Mouse (Mus musculus) urinary bladder, adult 2 months (tissue): ENCODE measurements around the gene Sipa1. TPM values are rescaled to one million over a fixed set of nuclear protein-coding genes. Genes with fewer than 3 reads are reported as not detected.

Experiments used
- DNase-seq: peaks from one replicate; pipeline ENCODE4 v3.0.0; 2022; ENCODE audit warnings: low spot score
- polyA plus RNA-seq: library from polyadenylated mRNA; depleted of rRNA; stranded (reverse); fragments of >200 nt; gene quantifications from 2 replicates; pipeline ENCODE4 v1.2.3, GENCODE M21; 2012

Gene Sipa1
- polyA plus RNA-seq, 1 experiment: 19.6 TPM

GRCm38 (mm10) chr19:5646731-5647330, 16.7 kb downstream of the Sipa1 start:
- DNase-seq: no peak

GRCm38 (mm10) chr19:5645280-5645679, 18.2 kb downstream of the Sipa1 start:
- no peak for DNase-seq

GRCm38 (mm10) chr19:5641641-5642040, 21.9 kb downstream of the Sipa1 start:
- no peak for DNase-seq

GRCm38 (mm10) chr19:5641021-5641420, 22.5 kb downstream of the Sipa1 start:
- DNase-seq: no peak

GRCm38 (mm10) chr19:5640339-5640738, 23.2 kb downstream of the Sipa1 start:
- DNase-seq: no peak

- no peak for DNase-seq
Observed at GRCm38 (mm10) chr19:5638416-5639005, 25.0 kb downstream of the Sipa1 start.

- peak; percentile 94 for DNase-seq
Observed at GRCm38 (mm10) chr19:5637069-5638047, 26.1 kb downstream of the Sipa1 start, which contains the start of gene Rela. Gene Rela, plus strand, starts transcription at chr19:5637483.

- no peak for DNase-seq
Observed at GRCm38 (mm10) chr19:5636571-5637041, 26.9 kb downstream of the Sipa1 start.

GRCm38 (mm10) chr19:5636036-5636570, 27.4 kb downstream of the Sipa1 start:
- no peak for DNase-seq

- DNase-seq: no peak
Observed at GRCm38 (mm10) chr19:5632120-5632519, 31.4 kb downstream of the Sipa1 start.

- no peak for DNase-seq
Observed at GRCm38 (mm10) chr19:5629907-5630306, 33.6 kb downstream of the Sipa1 start.

GRCm38 (mm10) chr19:5625311-5625710, 38.2 kb downstream of the Sipa1 start:
- no peak for DNase-seq

GRCm38 (mm10) chr19:5621884-5622283, 41.6 kb downstream of the Sipa1 start:
- DNase-seq: no peak

- DNase-seq: no peak
Observed at GRCm38 (mm10) chr19:5620007-5620406, 43.5 kb downstream of the Sipa1 start.

- DNase-seq: no peak
Observed at GRCm38 (mm10) chr19:5614953-5615352, 48.6 kb downstream of the Sipa1 start.

- no peak for DNase-seq
Observed at GRCm38 (mm10) chr19:5612762-5613411, 50.6 kb downstream of the Sipa1 start.

GRCm38 (mm10) chr19:5611973-5612372, 51.5 kb downstream of the Sipa1 start:
- DNase-seq: no peak

- peak; percentile 96 for DNase-seq
Observed at GRCm38 (mm10) chr19:5609547-5610404, 53.7 kb downstream of the Sipa1 start, which contains the start of gene Kat5. Gene Kat5, minus strand, starts transcription at chr19:5610237.

GRCm38 (mm10) chr19:5609171-5609546, 54.3 kb downstream of the Sipa1 start:
- no peak for DNase-seq

- no peak for DNase-seq
Observed at GRCm38 (mm10) chr19:5608707-5609106, 54.8 kb downstream of the Sipa1 start.
